Mouse (Mus musculus) liver, postnatal 0 days (tissue): ENCODE measurements at regions not wholly inside any gene's neighbourhood (a gene's known extent, or its start where the extent isn't known, plus 50 kb on each side); places are given as distances from the start of the nearest gene placed in this dataset.
A peak's percentile ranks its signal among the peaks of the same experiment; 100 is the strongest.

Experiments
- CTCF ChIP-seq: sonication (generic); IDR thresholded peaks from 2 replicates; pipeline ENCODE4 v1.5.1; 2016; ENCODE audit warnings: antibody characterized with exemption, low read depth
- EP300 ChIP-seq: IDR thresholded peaks from 2 replicates; pipeline ENCODE4 v1.6.1; 2016; ENCODE audit warnings: antibody characterized with exemption, low read depth, mild to moderate bottlenecking

DNA sequence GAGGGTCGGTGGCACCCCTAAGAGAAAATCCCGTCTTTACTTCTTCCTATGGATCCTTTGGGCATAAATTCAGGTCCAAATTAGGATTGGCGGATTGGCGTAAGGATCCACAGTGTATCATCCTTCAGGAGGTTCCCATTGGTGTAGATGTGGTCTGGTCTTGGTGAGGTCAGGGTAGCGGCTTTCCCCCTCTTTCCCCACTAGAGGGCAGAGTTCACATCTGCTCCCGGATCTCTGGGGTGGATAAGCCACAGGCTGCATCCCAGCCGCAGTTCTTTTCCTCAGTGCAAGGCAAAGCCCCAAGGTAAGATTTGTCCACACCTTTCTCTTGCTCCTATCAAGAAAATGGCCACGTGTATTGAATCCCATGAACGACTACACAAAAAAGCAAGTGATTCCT lies 51.8 kb upstream of the Enpp6 start:
- peak; percentile 77 for TF ChIP-seq CTCF
- TF ChIP-seq EP300: no peak
